Mouse (Mus musculus) heart, embryonic 11.5 days (tissue): Measurements from ENCODE around the gene Tmem223. TPM values are rescaled to one million over a fixed set of nuclear protein-coding genes. Genes with fewer than 3 reads are reported as not detected.

Experiments used
- ATAC-seq: fragments of 200-750 bp; cut with Nextera tagmentation; replicated peaks from 2 replicates; pipeline ENCODE4 v1.8.0; 2017; ENCODE audit warnings: moderate library complexity; ENCODE audit not compliant: insufficient number of reproducible peaks, low FRiP score, low TSS enrichment
- H3K27ac ChIP-seq: fragments of 300-500 bp; sonication (generic); 2 replicates; pipeline ENCODE4 v1.5.1; 2014; ENCODE audit warnings: mild to moderate bottlenecking, low read depth, low read length
- H3K27me3 ChIP-seq: fragments of 300-500 bp; sonication (generic); 2 replicates; pipeline ENCODE4 v1.6.1; 2014; ENCODE audit warnings: mild to moderate bottlenecking, low read length, mixed read lengths; ENCODE audit not compliant: control insufficient read depth, insufficient read depth
- H3K36me3 ChIP-seq: fragments of 300-500 bp; sonication (generic); 2 replicates; pipeline ENCODE4 v1.6.1; 2014; ENCODE audit warnings: mild to moderate bottlenecking, low read length, moderate library complexity, mixed read lengths; ENCODE audit not compliant: control insufficient read depth, insufficient read depth
- H3K4me1 ChIP-seq: fragments of 300-500 bp; sonication (generic); 2 replicates; pipeline ENCODE4 v1.6.1; 2014; ENCODE audit warnings: low read length; ENCODE audit not compliant: control insufficient read depth, insufficient read depth
- H3K4me2 ChIP-seq: fragments of 300-500 bp; sonication (generic); 2 replicates; pipeline ENCODE4 v1.6.1; 2014; ENCODE audit warnings: mild to moderate bottlenecking, moderate library complexity
- H3K4me3 ChIP-seq: fragments of 300-500 bp; sonication (generic); 2 replicates; pipeline ENCODE4 v1.5.1; 2014; ENCODE audit warnings: low read depth, low read length
- H3K9ac ChIP-seq: fragments of 300-500 bp; sonication (generic); 2 replicates; pipeline ENCODE4 v1.6.1; 2014; ENCODE audit warnings: mild to moderate bottlenecking, low read depth, low read length, moderate library complexity
- H3K9me3 ChIP-seq: fragments of 300-500 bp; sonication (generic); replicated peaks from 2 replicates; pipeline ENCODE4 v1.6.1; 2016; ENCODE audit warnings: low read length; ENCODE audit not compliant: control insufficient read depth
- WGBS: fragments of 180-500 bp; shearing (Covaris S2); extraction: QIAGEN DNeasy Blood & Tissue Kit; methylation state at CpG from one replicate; pipeline ENCODE4 v1.1.7; 2014; ENCODE audit not compliant: insufficient replicate concordance; 5-methylcytosine and 5-hydroxymethylcytosine counted together
- microRNA-seq: library from miRNA; unstranded; fragments of <30 nt; microRNA quantifications from one replicate; pipeline ENCODE4, GENCODE M21; 2016; ENCODE audit warnings: borderline number of aligned reads
- polyA plus RNA-seq: library from polyadenylated mRNA; unstranded; fragments of >200 nt; fragmentation: Nextera tagmentation; extraction: Ambion mirVana; gene quantifications from 2 replicates; pipeline ENCODE4 v1.2.1, GENCODE M21; 2014

The Tmem223 gene
- polyA plus RNA-seq, 1 experiment from 2014 or later, result 150 TPM

- peak overlapping the region; percentile 100 for H3K4me3 ChIP-seq
- H3K36me3 ChIP-seq, result peaks cover 17% of the 10 kb centered on the region
- peak overlapping the region; percentile 97 for H3K4me2 ChIP-seq
- peak; percentile 39 for ATAC-seq
- WGBS, result 0% methylated on average over 48 of the region's 48 CpGs
- H3K4me1 ChIP-seq, result peaks cover 17% of the 10 kb centered on the region
- H3K27me3 ChIP-seq, result no peaks in the 10 kb centered on the region
- no peaks in the 10 kb centered on the region for H3K9me3 ChIP-seq
- H3K9ac ChIP-seq, result peak overlapping the region; percentile 99
- peak overlapping the region; percentile 100 for H3K27ac ChIP-seq
Measured at GRCm38 (mm10) chr19:8820424-8820956, 49.7 kb downstream of the Tmem223 start.

DNA sequence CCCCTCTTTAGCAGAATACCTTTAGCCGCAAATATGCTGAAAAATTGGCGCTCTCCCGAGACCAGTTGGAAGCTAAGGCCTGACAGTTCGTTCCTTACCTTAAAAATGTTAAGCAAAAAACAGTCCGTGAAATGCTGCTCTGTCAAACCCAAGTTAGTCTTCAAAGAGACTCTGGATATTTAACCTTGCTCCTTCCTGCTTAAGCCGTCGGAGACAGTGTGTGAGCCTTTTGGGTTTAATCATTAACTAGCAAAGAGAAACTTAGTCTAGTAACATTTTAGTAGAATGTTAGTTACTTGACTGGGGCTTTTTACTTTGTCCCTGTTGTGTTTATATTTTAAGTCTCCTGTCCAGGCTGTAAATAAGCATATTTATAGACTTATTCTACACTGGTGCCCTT lies 50.4 kb downstream of the Tmem223 start:
- WGBS, result under 1% methylated on average over 7 of the region's 7 CpGs
- no peak for ATAC-seq
- peak overlapping the region; percentile 100 for H3K4me3 ChIP-seq
- H3K27me3 ChIP-seq, result no peaks in the 10 kb centered on the region
- peak overlapping the region; percentile 97 for H3K4me2 ChIP-seq
- H3K9me3 ChIP-seq, result no peaks in the 10 kb centered on the region
- peaks cover 17% of the 10 kb centered on the region for H3K4me1 ChIP-seq
- H3K27ac ChIP-seq, result peak overlapping the region; percentile 100; the same call in 1 of the 2 replicates
- peak overlapping the region; percentile 99 for H3K9ac ChIP-seq
- H3K36me3 ChIP-seq, result peaks cover 20% of the 10 kb centered on the region

Small RNA genes within 50 kb of the gene (microRNA-seq; reads per million reads assigned to microRNA genes)
- 0.20 reads per million for gene Mir6992

Other genes starting within 250 kb of the Tmem223 start
- gene Slc22a8, start 179.7 kb upstream of the Tmem223 start, polyA plus RNA-seq, result 0.07 TPM in 1 of 2 replicates, not detected in the other
- not detected in 2 replicates for gene Slc22a6, start 153.0 kb upstream of the Tmem223 start, polyA plus RNA-seq
- gene Chrm1, start 107.2 kb upstream of the Tmem223 start, polyA plus RNA-seq, result 0.06 TPM in 1 of 2 replicates, not detected in the other
- 82.6 and 87.8 TPM in 2 replicates for gene Slc3a2, start 47.6 kb upstream of the Tmem223 start, polyA plus RNA-seq
- 56.4 and 58.8 TPM in 2 replicates for gene Wdr74, start 35.2 kb upstream of the Tmem223 start, polyA plus RNA-seq
- 0.99 and 2.2 TPM in 2 replicates for gene 1700092M07Rik, start 30.3 kb upstream of the Tmem223 start, polyA plus RNA-seq
- gene Stx5a, start 29.6 kb upstream of the Tmem223 start, polyA plus RNA-seq, result 82.2 and 85.1 TPM in 2 replicates
- 126 and 138 TPM in 2 replicates for gene Nxf1, start 13.9 kb upstream of the Tmem223 start, polyA plus RNA-seq
- gene Tmem179b, start 3.5 kb downstream of the Tmem223 start, polyA plus RNA-seq, result 63.9 and 69.9 TPM in 2 replicates
- gene Taf6l, start 15.4 kb downstream of the Tmem223 start, polyA plus RNA-seq, result 12.8 and 14.3 TPM in 2 replicates
- 138 and 155 TPM in 2 replicates for gene Polr2g, start 27.6 kb downstream of the Tmem223 start, polyA plus RNA-seq
- 3.9 and 5.2 TPM in 2 replicates for gene Zbtb3, start 31.6 kb downstream of the Tmem223 start, polyA plus RNA-seq
- 32.3 and 34.0 TPM in 2 replicates for gene Ttc9c, start 48.3 kb downstream of the Tmem223 start, polyA plus RNA-seq
- 4.6 and 6.1 TPM in 2 replicates for gene Hnrnpul2, start 49.0 kb downstream of the Tmem223 start, polyA plus RNA-seq
- not detected in 2 replicates for gene AC129217.1, start 58.8 kb downstream of the Tmem223 start, polyA plus RNA-seq
- 37.9 and 41.7 TPM in 2 replicates for gene Bscl2, start 66.5 kb downstream of the Tmem223 start, polyA plus RNA-seq
- gene Gng3, start 68.2 kb downstream of the Tmem223 start, polyA plus RNA-seq, result 3.5 and 4.2 TPM in 2 replicates
- 0.33 and 0.44 TPM in 2 replicates for gene Lrrn4cl, start 79.8 kb downstream of the Tmem223 start, polyA plus RNA-seq
- 141 and 143 TPM in 2 replicates for gene Ubxn1, start 100.5 kb downstream of the Tmem223 start, polyA plus RNA-seq
- 53.5 and 59.0 TPM in 2 replicates for gene Uqcc3, start 109.9 kb downstream of the Tmem223 start, polyA plus RNA-seq
- gene Lbhd1, start 112.7 kb downstream of the Tmem223 start, polyA plus RNA-seq, result 60.1 and 72.4 TPM in 2 replicates
- gene Gm49403, start 112.9 kb downstream of the Tmem223 start, polyA plus RNA-seq, result not detected in 2 replicates
- gene 1810009A15Rik, start 117.9 kb downstream of the Tmem223 start, polyA plus RNA-seq, result 77.5 and 86.8 TPM in 2 replicates
- not detected in 2 replicates for gene Gm49416, start 117.9 kb downstream of the Tmem223 start, polyA plus RNA-seq
- 19.2 and 24.6 TPM in 2 replicates for gene Ints5, start 122.0 kb downstream of the Tmem223 start, polyA plus RNA-seq
- 66.6 and 81.4 TPM in 2 replicates for gene Ganab, start 127.1 kb downstream of the Tmem223 start, polyA plus RNA-seq
- gene B3gat3, start 149.4 kb downstream of the Tmem223 start, polyA plus RNA-seq, result 33.2 and 35.9 TPM in 2 replicates
- gene Rom1, start 158.4 kb downstream of the Tmem223 start, polyA plus RNA-seq, result 1.2 and 1.7 TPM in 2 replicates
- 8.1 and 8.5 TPM in 2 replicates for gene Eml3, start 158.6 kb downstream of the Tmem223 start, polyA plus RNA-seq
- 30.0 and 39.9 TPM in 2 replicates for gene Mta2, start 170.9 kb downstream of the Tmem223 start, polyA plus RNA-seq
- 17.1 and 19.8 TPM in 2 replicates for gene Tut1, start 182.9 kb downstream of the Tmem223 start, polyA plus RNA-seq
- 344 TPM in 2 replicates for gene Eef1g, start 196.0 kb downstream of the Tmem223 start, polyA plus RNA-seq
- 15.1 and 17.4 TPM in 2 replicates for gene Ahnak, start 218.3 kb downstream of the Tmem223 start, polyA plus RNA-seq